Mouse (Mus musculus): Measurements from ENCODE around the gene Dapp1. TPM values are rescaled to one million over a fixed set of nuclear protein-coding genes. Genes with fewer than 3 reads are reported as not detected.
"Not testable (repeated sequence)": the region's sequence is repeated elsewhere in the genome, so short reads cannot be mapped to it uniquely, and the experiment has no call there.

Dapp1 gene
- polyA plus RNA-seq, 1 experiment from 2014 or later: 6.9 TPM

DNA sequence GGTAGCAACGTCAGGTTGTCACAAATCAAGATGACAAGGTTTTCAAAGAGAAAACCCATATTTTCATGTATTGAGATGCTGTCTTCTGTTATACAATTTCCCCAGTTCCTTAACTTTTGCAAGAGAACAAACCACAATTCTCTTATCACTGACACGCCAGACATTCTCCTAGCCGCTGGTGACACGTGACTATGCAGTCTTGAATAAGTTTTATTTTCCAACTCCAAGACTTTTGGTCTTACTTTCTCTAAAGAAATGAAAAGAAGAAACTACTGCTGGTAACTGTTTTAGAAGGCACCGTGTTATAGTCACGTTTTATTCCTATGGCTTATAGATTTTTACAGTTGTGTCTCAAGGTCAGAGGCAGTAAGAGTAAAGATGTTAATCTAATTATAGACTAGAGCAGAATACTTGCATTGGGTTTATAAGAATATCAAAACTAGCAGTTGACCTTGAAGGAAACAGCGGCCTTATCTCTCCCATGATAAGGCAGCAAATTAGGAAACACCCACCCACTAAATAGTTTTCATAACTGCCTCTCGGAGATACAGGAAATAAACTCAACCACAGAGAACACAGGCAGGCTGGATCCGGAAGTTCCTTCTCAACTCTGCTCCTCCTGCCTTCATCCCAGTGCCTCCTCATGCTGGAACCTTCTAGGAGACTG is 12.4 kb downstream of the Dapp1 start:
- DNase-seq (ENCODE audit: low spot score) (no peak), ATAC-seq (replicated peaks; ENCODE audit: low FRiP score) (no peak)
- H3K9ac ChIP-seq (ENCODE audit: low read length): no peak overlapping the region
- H3K27ac ChIP-seq (ENCODE audit: low read depth, low read length): no peak overlapping the region
- 90% methylated on average over 9 of the region's 9 CpGs for WGBS
- no peak overlapping the region for H3K4me2 ChIP-seq (ENCODE audit: low read depth, low read length, severe bottlenecking)
- H3K9me3 ChIP-seq (ENCODE audit: control insufficient read depth, low read length): no peaks in the 10 kb centered on the region
- no peaks in the 10 kb centered on the region for H3K36me3 ChIP-seq (ENCODE audit: control insufficient read depth, insufficient read depth, low read length)
- H3K4me1 ChIP-seq (replicated peaks; ENCODE audit: control insufficient read depth, insufficient read depth, low read length): no peaks in the 10 kb centered on the region
- no peaks in the 10 kb centered on the region for H3K27me3 ChIP-seq (ENCODE audit: control insufficient read depth, insufficient read depth, low read length)
- H3K4me3 ChIP-seq (ENCODE audit: low read depth, low read length): no peak overlapping the region

DNA sequence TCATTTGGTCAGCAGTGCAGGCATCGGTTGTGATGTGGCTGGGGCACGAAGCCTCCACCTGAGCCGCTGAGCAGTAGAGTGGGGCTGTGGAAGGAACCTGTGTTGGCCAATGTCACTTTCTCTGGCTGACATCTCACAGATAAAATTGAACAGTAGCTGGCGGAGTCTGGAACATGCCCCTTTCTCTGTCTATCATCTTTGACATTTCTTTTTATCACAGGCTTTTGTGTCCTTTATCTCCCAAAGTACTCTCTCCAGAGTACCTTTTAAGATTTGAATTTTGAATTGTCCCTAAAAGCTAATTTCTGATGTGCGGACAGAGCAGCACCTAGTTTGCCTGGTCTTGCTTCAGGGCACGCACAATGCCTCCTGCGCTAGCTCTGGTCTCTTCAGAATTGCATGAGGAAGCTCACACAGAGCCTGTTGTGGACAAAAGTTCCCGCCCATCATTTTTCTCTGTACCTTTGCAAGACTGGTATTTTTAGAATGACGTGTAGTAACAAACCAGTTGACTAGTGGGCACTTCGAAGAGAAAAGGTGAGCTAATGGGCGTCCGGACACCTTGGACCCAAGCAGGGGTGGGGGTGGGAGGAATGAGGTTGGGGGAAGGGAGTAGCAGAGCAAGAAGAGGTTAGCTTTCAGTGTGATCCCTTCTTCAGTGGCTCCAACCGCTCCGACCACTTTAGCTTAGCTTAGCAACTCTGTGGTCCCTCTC is 13.1 kb downstream of the Dapp1 start:
- Histone ChIP-seq H3K27ac (ENCODE audit: low read depth, low read length) (no peak overlapping the region), H3K4me3 (ENCODE audit: low read depth, low read length) (no peak overlapping the region), H3K4me1 (replicated peaks; ENCODE audit: control insufficient read depth, insufficient read depth, low read length) (no peaks in the 10 kb centered on the region), H3K36me3 (ENCODE audit: control insufficient read depth, insufficient read depth, low read length) (no peaks in the 10 kb centered on the region), H3K27me3 (ENCODE audit: control insufficient read depth, insufficient read depth, low read length) (no peaks in the 10 kb centered on the region), H3K9me3 (ENCODE audit: control insufficient read depth, low read length) (no peaks in the 10 kb centered on the region), H3K9ac (ENCODE audit: low read length) (no peak overlapping the region), H3K4me2 (ENCODE audit: low read depth, low read length, severe bottlenecking) (no peak overlapping the region)
- ATAC-seq (replicated peaks; ENCODE audit: low FRiP score): no peak
- WGBS: 93% methylated on average over 14 of the region's 14 CpGs
- no peak for DNase-seq (ENCODE audit: low spot score)

DNA sequence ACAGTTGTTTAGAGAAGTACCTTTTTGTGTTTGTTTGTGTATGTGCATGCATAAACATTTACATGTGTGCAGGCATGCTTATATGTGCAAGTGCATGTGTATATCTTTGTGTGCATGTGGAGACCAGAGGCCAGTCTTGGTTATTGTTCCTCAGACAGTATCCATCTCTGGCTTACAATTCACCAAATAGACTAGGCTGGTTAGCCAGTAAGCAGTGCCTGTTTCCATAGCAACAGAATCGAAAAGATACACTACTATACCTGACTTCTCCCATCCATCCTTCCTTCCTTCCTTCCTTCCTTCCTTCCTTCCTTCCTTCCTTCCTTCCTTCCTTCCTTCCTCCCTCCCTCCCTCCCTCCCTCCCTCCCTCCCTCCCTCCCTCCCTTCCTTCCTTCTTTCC is 17.3 kb downstream of the Dapp1 start:
- WGBS: 81% methylated on average over 1 of the region's 1 CpGs
- not testable (repeated sequence) for H3K9me3 ChIP-seq (ENCODE audit: control insufficient read depth, low read length); DNase-seq (ENCODE audit: low spot score); H3K27me3 ChIP-seq (ENCODE audit: control insufficient read depth, insufficient read depth, low read length); H3K27ac ChIP-seq (ENCODE audit: low read depth, low read length); ATAC-seq (replicated peaks; ENCODE audit: low FRiP score); H3K4me1 ChIP-seq (replicated peaks; ENCODE audit: control insufficient read depth, insufficient read depth, low read length); H3K36me3 ChIP-seq (ENCODE audit: control insufficient read depth, insufficient read depth, low read length); H3K4me2 ChIP-seq (ENCODE audit: low read depth, low read length, severe bottlenecking); H3K9ac ChIP-seq (ENCODE audit: low read length); H3K4me3 ChIP-seq (ENCODE audit: low read depth, low read length)

DNA sequence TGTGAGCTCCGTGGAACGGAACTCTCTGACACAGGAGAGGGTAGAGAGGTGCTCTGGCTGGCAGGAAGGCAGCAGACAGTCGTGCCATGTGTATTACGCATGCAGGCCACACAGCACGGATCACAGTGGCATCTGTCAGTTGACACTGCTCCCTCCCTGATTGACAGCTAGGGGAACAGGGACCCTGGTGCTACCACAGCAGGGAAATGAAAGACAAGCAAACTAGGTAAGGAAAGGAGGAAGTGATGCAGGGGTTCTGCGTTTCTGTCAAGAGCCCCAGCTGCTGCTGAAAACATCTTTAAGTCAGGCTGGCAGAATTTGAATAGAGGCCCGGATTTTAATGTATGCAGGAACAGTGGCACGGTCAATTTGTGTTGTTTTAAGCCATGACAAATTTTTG is 17.8 kb downstream of the Dapp1 start:
- H3K27me3 ChIP-seq (ENCODE audit: control insufficient read depth, insufficient read depth, low read length): no peaks in the 10 kb centered on the region
- ATAC-seq (replicated peaks; ENCODE audit: low FRiP score): no peak
- H3K4me1 ChIP-seq (replicated peaks; ENCODE audit: control insufficient read depth, insufficient read depth, low read length): no peaks in the 10 kb centered on the region

DNA sequence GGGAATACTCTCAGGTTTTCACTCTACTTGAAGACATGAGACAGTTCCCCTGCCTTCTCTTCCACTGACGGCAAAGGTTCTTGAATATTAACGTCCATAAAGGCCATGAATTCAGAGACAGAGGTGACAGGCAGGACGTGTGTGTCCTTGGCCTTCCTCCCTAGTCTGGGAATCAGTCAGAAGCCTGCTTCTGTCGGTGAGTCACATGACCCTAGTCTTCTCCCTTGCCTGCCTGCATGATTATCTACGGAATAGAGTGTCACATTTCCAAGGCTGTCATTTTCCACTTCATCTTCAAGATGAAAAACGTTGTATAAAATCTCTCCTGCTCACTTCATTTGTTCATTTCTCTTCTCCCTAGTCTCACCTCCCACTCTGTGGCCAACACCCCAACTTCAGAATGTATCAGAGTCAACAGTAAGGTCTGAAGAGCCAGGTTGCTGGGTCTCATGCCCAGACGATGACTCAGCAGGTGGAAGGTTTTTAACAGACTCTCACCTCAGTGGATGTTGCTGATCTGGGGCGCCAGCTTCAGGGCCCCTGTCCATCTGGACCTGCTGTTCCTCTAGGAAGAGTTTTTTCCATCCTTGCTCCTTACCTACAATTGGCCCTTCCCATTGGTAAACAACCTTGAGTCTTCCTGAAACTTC is 19.5 kb downstream of the Dapp1 start:
- WGBS: 70% methylated on average over 8 of the region's 8 CpGs
- no peaks in the 10 kb centered on the region for H3K9me3 ChIP-seq (ENCODE audit: control insufficient read depth, low read length)
- H3K36me3 ChIP-seq (ENCODE audit: control insufficient read depth, insufficient read depth, low read length): no peaks in the 10 kb centered on the region
- H3K4me3 ChIP-seq (ENCODE audit: low read depth, low read length): no peak overlapping the region
- H3K27ac ChIP-seq (ENCODE audit: low read depth, low read length): no peak overlapping the region
- H3K27me3 ChIP-seq (ENCODE audit: control insufficient read depth, insufficient read depth, low read length): no peaks in the 10 kb centered on the region
- no peaks in the 10 kb centered on the region for H3K4me1 ChIP-seq (replicated peaks; ENCODE audit: control insufficient read depth, insufficient read depth, low read length)
- H3K4me2 ChIP-seq (ENCODE audit: low read depth, low read length, severe bottlenecking): no peak overlapping the region
- DNase-seq (ENCODE audit: low spot score): no peak
- no peak overlapping the region for H3K9ac ChIP-seq (ENCODE audit: low read length)
- ATAC-seq (replicated peaks; ENCODE audit: low FRiP score): no peak

More for the DNA sequence above, 17.8 kb downstream of the Dapp1 start:
- H3K9ac ChIP-seq (ENCODE audit: low read length): no peak overlapping the region
- no peak overlapping the region for H3K4me2 ChIP-seq (ENCODE audit: low read depth, low read length, severe bottlenecking)
- no peaks in the 10 kb centered on the region for H3K9me3 ChIP-seq (ENCODE audit: control insufficient read depth, low read length)
- no peak for DNase-seq (ENCODE audit: low spot score)
- H3K4me3 ChIP-seq (ENCODE audit: low read depth, low read length): no peak overlapping the region
- no peak overlapping the region for H3K27ac ChIP-seq (ENCODE audit: low read depth, low read length)
- WGBS: 76% methylated on average over 8 of the region's 8 CpGs
- H3K36me3 ChIP-seq (ENCODE audit: control insufficient read depth, insufficient read depth, low read length): no peaks in the 10 kb centered on the region

DNA sequence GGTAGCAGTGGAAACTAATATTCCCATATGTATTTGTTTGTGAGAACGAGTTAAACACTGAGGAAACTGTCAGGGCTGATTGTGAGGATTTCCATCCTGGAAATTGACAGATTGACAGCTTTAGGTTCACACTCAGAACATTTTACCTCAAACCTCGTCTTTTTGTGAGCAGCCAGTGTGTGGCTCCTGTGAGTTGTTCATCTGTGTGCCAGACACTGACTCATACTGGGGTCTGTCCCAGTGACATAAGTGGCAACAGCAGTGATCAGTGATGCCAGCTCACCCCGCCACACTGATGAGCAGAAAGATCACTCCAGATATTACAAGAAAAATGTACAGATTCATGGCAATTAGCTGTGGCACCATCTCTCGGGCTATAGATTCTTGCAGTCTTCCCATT is 21.9 kb downstream of the Dapp1 start:
- WGBS: 83% methylated on average over 4 of the region's 4 CpGs
- Histone ChIP-seq H3K27me3 (ENCODE audit: control insufficient read depth, insufficient read depth, low read length) (no peaks in the 10 kb centered on the region), H3K9ac (ENCODE audit: low read length) (no peak overlapping the region), H3K4me3 (ENCODE audit: low read depth, low read length) (no peak overlapping the region), H3K36me3 (ENCODE audit: control insufficient read depth, insufficient read depth, low read length) (no peaks in the 10 kb centered on the region), H3K4me1 (replicated peaks; ENCODE audit: control insufficient read depth, insufficient read depth, low read length) (no peaks in the 10 kb centered on the region), H3K9me3 (ENCODE audit: control insufficient read depth, low read length) (no peaks in the 10 kb centered on the region), H3K27ac (ENCODE audit: low read depth, low read length) (no peak overlapping the region), H3K4me2 (ENCODE audit: low read depth, low read length, severe bottlenecking) (no peak overlapping the region)
- ATAC-seq (replicated peaks; ENCODE audit: low FRiP score) (no peak), DNase-seq (ENCODE audit: low spot score) (no peak)

DNA sequence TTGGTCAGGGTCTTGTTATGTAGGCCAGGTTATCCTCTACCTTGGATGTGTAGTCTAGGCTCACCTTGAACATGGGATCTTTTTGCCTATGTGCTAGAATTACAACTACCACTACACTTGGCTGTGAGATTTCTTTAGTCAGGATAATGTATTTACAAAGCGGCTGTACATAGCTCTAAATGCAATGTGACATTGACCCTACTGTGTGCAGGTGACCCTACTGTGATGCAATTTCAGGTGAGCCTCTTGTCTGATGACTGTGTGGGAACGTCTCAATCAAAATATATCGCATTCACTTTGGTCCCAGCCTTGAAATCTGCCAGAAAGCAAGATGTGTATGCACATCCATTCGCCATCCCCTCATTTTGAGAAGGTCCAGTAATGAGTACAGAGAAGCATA is 23.0 kb downstream of the Dapp1 start:
- H3K27me3 ChIP-seq (ENCODE audit: control insufficient read depth, insufficient read depth, low read length): no peaks in the 10 kb centered on the region
- H3K36me3 ChIP-seq (ENCODE audit: control insufficient read depth, insufficient read depth, low read length): no peaks in the 10 kb centered on the region
- no peak overlapping the region for H3K4me3 ChIP-seq (ENCODE audit: low read depth, low read length)
- DNase-seq (ENCODE audit: low spot score): no peak
- H3K9ac ChIP-seq (ENCODE audit: low read length): no peak overlapping the region
- no peak overlapping the region for H3K27ac ChIP-seq (ENCODE audit: low read depth, low read length)
- no peak for ATAC-seq (replicated peaks; ENCODE audit: low FRiP score)
- H3K4me2 ChIP-seq (ENCODE audit: low read depth, low read length, severe bottlenecking): no peak overlapping the region
- no peaks in the 10 kb centered on the region for H3K4me1 ChIP-seq (replicated peaks; ENCODE audit: control insufficient read depth, insufficient read depth, low read length)
- H3K9me3 ChIP-seq (ENCODE audit: control insufficient read depth, low read length): no peaks in the 10 kb centered on the region
- 90% methylated on average over 4 of the region's 4 CpGs for WGBS

DNA sequence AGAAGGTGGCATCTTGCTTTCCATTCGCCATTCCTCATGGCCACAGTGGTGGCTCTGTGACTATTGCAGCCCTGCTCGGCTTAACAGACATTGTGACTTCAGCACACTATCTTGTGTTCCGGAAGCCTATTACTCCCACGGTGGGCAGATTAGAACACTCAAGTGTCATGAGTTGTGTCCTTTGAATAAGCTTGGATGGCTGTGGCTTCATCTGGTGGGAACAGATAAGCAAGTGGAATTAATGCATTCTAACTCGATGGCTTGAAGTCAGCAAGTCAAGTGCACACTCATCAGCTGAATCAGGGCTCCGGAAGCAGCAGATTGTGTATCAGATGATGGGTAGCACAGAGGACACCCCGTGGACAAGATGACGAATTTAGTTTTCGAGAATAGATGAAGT is 23.5 kb downstream of the Dapp1 start:
- Histone ChIP-seq H3K36me3 (ENCODE audit: control insufficient read depth, insufficient read depth, low read length) (no peaks in the 10 kb centered on the region), H3K4me3 (ENCODE audit: low read depth, low read length) (no peak overlapping the region), H3K4me1 (replicated peaks; ENCODE audit: control insufficient read depth, insufficient read depth, low read length) (no peaks in the 10 kb centered on the region), H3K27me3 (ENCODE audit: control insufficient read depth, insufficient read depth, low read length) (no peaks in the 10 kb centered on the region), H3K27ac (ENCODE audit: low read depth, low read length) (no peak overlapping the region), H3K9me3 (ENCODE audit: control insufficient read depth, low read length) (no peaks in the 10 kb centered on the region), H3K4me2 (ENCODE audit: low read depth, low read length, severe bottlenecking) (no peak overlapping the region), H3K9ac (ENCODE audit: low read length) (no peak overlapping the region)
- no peak for ATAC-seq (replicated peaks; ENCODE audit: low FRiP score)
- DNase-seq (ENCODE audit: low spot score): no peak
- 92% methylated on average over 9 of the region's 9 CpGs for WGBS
